Mouse (Mus musculus) adrenal gland (tissue): ENCODE measurements around the gene Olfr1291-ps1.

Experiments
- intact Hi-C: fragments of 180-260 bp; cut with DNase I; formaldehyde crosslinking; loops from one replicate; pipeline ENCODE4 v1.15.1; 2025
- long read RNA-seq, 2 experiments: library from polyadenylated mRNA; unstranded; transcript quantifications; one replicate each; pipeline ENCODE4 v2.0.0; 2020; ENCODE audit warnings: borderline replicate concordance in 1 of 2; ENCODE audit not compliant: insufficient replicate concordance in 1 of 2

Gene Olfr1291-ps1
- long read RNA-seq, experiment 1: 0 reads
- long read RNA-seq, experiment 2: 0 reads

DNA sequence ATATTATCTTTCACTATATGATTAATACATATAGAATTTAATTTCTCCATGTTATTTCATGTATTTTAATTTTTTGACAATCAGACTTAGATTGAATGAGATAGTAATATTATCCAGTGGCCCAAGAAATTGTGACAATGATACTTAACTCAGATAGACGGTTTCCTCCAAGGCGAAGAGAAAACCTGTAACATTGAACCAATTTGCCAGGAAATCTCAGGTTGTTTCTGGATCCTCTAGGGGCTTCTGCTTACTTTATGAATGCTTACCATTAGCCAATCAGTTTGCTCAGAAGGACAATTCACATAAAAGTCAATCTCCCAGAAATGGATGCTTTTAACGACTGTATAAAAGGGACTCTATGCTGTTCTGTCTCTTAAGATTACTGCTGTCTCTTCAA lies at the start of gene Olfr1291-ps1:
Olfr1291-ps1 (plus strand) TSS at position 301 of the 400 bp plus-strand sequence.
- intact Hi-C loops: no loop called here

DNA sequence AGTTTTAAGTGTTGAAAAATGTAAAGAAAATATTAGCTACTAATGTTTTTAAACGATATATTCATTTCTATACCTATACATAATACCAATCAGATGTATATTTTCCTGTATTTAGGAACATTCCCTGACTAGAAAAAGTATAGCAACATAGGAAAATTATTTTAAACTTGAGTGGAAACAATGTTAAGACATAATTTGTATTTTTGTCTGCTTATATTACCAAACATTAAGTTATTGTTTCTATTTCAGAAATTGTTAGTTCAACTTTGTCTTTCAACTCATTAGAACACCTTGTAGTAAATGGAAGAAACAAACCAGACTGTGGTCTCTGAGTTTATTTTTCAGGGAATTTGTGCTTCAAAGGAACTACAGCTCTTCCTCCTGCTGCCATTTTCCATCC lies 48.1 kb upstream of the Olfr1291-ps1 start, which contains the start of gene Olfr1287:
Olfr1287 (plus strand) TSS at position 301 of the 400 bp plus-strand sequence.
- intact Hi-C loops: no loop called here

DNA sequence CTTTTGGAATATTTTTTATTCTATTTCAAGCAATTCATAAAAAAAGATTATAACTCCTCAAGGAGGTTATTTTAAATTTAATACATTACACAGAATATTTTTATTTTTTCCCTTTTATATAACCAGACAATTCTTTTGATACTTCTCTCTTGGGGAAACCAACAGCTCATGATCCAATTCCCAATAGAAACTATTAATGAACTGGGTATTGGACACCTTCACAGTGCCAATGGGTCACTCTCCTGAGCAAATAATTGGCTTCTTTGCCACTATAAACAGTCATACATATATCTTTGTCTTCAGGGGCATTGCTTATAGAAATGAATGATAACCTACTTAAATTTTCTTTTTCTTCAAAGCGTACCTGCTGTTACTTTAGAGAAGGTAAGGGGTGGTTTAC lies 23.2 kb upstream of the Olfr1291-ps1 start, which contains the start of gene Olfr1288:
Olfr1288 (plus strand) TSS at position 301 of the 400 bp plus-strand sequence.
- intact Hi-C loops: no loop called here

DNA sequence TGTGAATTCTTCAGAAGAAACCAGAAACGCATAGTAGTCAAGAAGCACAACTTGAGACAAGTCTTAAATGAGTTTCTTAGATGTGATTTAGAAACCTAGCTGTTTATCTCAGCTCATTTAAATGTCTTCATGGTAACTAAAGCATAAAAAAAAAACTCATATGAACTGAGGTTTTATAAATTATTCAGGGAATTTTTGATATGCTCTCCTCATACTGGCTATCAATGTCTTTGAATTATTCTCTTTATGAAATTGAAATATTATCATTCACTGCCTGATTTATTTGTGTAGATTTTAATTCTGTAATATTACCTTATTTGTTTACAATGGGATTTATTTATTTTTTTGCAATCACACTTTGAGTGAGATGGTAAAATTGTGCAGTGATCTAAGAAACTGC lies 16.5 kb upstream of the Olfr1291-ps1 start, which contains the start of gene Olfr1289:
Olfr1289 (plus strand) TSS at position 301 of the 400 bp plus-strand sequence.
- intact Hi-C loops: no loop called here

DNA sequence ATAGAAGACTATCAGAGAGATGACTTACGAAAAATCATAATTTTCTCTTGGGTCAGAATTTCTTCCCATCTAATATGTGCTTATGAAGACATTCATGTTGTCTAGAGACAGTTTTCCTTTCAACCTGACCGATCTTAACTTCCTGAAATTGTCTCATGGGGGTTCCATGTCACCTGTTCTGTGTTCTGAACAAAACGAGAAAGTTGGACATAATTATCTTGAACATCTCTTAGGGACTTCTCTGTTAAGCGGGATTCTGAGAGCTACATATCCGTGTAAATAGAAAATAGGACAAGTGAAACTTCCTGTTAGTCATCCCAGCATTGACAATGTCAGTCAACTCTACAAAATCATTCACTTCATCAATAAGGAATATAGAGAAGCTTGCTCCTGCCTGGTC lies 3.3 kb upstream of the Olfr1291-ps1 start, which contains the start of gene Olfr1290:
Olfr1290 (minus strand) TSS at position 101 of the 400 bp plus-strand sequence.
- intact Hi-C loops: no loop called here

DNA sequence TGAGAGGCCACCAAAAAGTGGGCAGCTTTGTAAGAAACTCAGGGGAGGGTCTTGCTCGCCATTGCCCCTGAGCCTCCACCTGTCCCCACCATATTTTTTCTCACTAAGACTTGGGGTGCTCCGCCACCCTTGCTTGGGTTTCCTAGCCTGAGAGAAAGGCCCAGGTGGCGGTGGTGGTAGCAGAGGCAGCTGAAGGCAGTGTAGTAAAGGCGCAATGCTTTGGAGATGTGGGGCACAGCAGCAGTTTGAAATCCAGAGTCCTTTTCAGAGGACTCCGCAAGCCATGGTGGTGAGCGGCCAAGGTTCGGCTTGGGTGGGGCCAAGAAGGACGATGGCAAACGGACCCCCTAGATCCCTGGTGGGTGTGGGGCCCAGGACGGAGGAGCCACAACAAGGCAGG lies 20.5 kb downstream of the Olfr1291-ps1 start:
- intact Hi-C loops: no loop called here

DNA sequence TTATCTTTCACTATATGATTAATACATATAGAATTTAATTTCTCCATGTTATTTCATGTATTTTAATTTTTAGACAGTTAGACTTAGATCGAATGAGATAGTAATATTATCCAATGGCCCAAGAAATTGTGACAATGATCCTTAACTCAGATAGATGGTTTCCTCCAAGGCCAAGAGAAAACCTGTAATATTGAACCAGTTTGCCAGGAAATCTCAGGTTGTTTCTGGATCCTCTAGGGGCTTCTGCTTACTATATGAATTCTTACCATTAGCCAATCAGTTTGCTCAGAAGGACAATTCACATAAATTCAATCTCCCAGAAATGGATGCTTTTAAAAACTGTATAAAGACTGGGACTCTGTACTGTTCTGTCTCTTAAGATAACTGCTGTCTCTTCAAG lies 27.9 kb downstream of the Olfr1291-ps1 start, which contains the start of gene Olfr1293-ps:
Olfr1293-ps (plus strand) TSS at position 301 of the 400 bp plus-strand sequence.
- intact Hi-C loops: no loop called here

DNA sequence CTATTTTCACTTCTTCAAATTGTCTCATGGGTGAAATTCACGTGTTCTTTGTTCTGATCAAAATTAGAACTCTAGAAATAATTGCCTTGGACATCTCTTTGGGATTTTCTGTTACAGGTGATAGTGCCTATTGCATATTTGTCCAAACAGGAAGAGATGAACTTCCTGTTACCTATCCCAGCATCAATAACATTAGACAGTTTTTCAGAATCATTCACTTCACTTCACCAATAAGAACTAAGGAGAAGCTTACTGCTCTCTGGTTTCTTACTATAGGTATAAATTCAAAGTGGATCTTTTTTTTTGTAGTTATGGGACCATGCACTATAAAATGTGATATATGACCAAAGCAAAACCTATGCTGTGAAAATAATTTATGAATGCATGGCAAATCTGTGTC lies 43.2 kb downstream of the Olfr1291-ps1 start, which contains the start of gene Olfr1294:
Olfr1294 (minus strand) TSS at position 101 of the 400 bp plus-strand sequence.
- intact Hi-C loops: no loop called here
